Mouse (Mus musculus) brain, adult 2 months (tissue): ENCODE measurements around the gene Spindoc.
"Not testable (repeated sequence)": the region's sequence is repeated elsewhere in the genome, so short reads cannot be mapped to it uniquely, and the experiment has no call there.

ENCODE experiments used
- DNase-seq: peaks from one replicate; pipeline ENCODE4 v3.0.0; 2011; ENCODE audit warnings: low read depth, low spot score

Gene Spindoc

GRCm38 (mm10) chr19:7400635-7401034 lies 17.8 kb upstream of the Spindoc start:
- DNase-seq, result no peak

GRCm38 (mm10) chr19:7398898-7399297 lies 16.1 kb upstream of the Spindoc start:
- DNase-seq, result not testable (repeated sequence)

GRCm38 (mm10) chr19:7396867-7397826 lies 14.4 kb upstream of the Spindoc start:
- not testable (repeated sequence) for DNase-seq

GRCm38 (mm10) chr19:7388488-7388887 lies 5.7 kb upstream of the Spindoc start:
- DNase-seq, result no peak

- no peak for DNase-seq
Observed at GRCm38 (mm10) chr19:7386042-7386441, 3.2 kb upstream of the Spindoc start.

GRCm38 (mm10) chr19:7382248-7382902 lies 419 bp downstream of the Spindoc start:
- DNase-seq, result peak; percentile 45

GRCm38 (mm10) chr19:7381906-7382247 lies 917 bp downstream of the Spindoc start:
- peak; percentile 62 for DNase-seq

- no peak for DNase-seq
Observed at GRCm38 (mm10) chr19:7377639-7378038, 5.2 kb downstream of the Spindoc start.

GRCm38 (mm10) chr19:7374491-7374890 lies 8.3 kb downstream of the Spindoc start:
- no peak for DNase-seq

- DNase-seq, result not testable (repeated sequence)
Observed at GRCm38 (mm10) chr19:7369469-7369868, 13.3 kb downstream of the Spindoc start.

- no peak for DNase-seq
Observed at GRCm38 (mm10) chr19:7353636-7354035, 29.2 kb downstream of the Spindoc start.

GRCm38 (mm10) chr19:7352809-7353495 lies 29.8 kb downstream of the Spindoc start:
- DNase-seq, result no peak

- no peak for DNase-seq
Observed at GRCm38 (mm10) chr19:7349993-7350392, 32.8 kb downstream of the Spindoc start.

- DNase-seq, result peak; percentile 63
Observed at GRCm38 (mm10) chr19:7345235-7345755, 37.5 kb downstream of the Spindoc start.

GRCm38 (mm10) chr19:7342646-7343045 lies 40.1 kb downstream of the Spindoc start:
- no peak for DNase-seq

GRCm38 (mm10) chr19:7341512-7342397 lies 41.0 kb downstream of the Spindoc start, which contains the start of gene Mark2:
Gene Mark2 (minus strand): TSS chr19:7341860.
- peak; percentile 100 for DNase-seq

GRCm38 (mm10) chr19:7340780-7341475 lies 41.9 kb downstream of the Spindoc start:
- DNase-seq, result peak; percentile 37

GRCm38 (mm10) chr19:7340371-7340779 lies 42.4 kb downstream of the Spindoc start:
- peak; percentile 85 for DNase-seq

GRCm38 (mm10) chr19:7339867-7340266 lies 42.9 kb downstream of the Spindoc start:
- DNase-seq, result no peak

GRCm38 (mm10) chr19:7339026-7339425 lies 43.8 kb downstream of the Spindoc start:
- DNase-seq, result no peak
